Comparison of ENCODE assay signal across 9 mouse cellular contexts in genomic region chr9:102687943-102688342, GRCm38 (mm10). TPM values are rescaled to one million over a fixed set of nuclear protein-coding genes. Genes with fewer than 3 reads are reported as not detected.
A peak's percentile ranks its signal among the peaks of the same experiment; 100 is the strongest.
DNase-seq lines count a peak whose midpoint lies in the region; ATAC-seq lines count a peak whose summit lies in the region.
"Had no signal": no experiment of that assay in that cellular context is flagged by ENCODE, and none has a peak within 500 bp of the region (broad histone marks: within the 10 kb centered on the region; RNA-seq: fewer than 3 reads in every experiment).

No protein-coding gene starts in this region.

- WGBS in limb, embryonic 13.5 days, result 21% methylated on average over 4 of the region's 4 CpGs
- 46% methylated on average over 4 of the region's 4 CpGs for WGBS in limb, embryonic 10.5 days
- WGBS in forebrain, embryonic 15.5 days, result 22% methylated on average over 4 of the region's 4 CpGs
- 22% methylated on average over 4 of the region's 4 CpGs for WGBS in midbrain, embryonic 14.5 days

- no peaks in the 10 kb centered on the region for H3K9me3 ChIP-seq in limb, embryonic 13.5 days
- H3K9me3 ChIP-seq in limb, embryonic 10.5 days (replicated peaks), result no peaks in the 10 kb centered on the region
- H3K9me3 ChIP-seq in forebrain, embryonic 15.5 days, result no peaks in the 10 kb centered on the region
- H3K9me3 ChIP-seq in midbrain, embryonic 14.5 days (ENCODE audit: control insufficient read depth, low read length), result no peaks in the 10 kb centered on the region

- no peak overlapping the region for H3K4me3 ChIP-seq in limb, embryonic 13.5 days
- H3K4me3 ChIP-seq in limb, embryonic 10.5 days, result no peak overlapping the region
- H3K4me3 ChIP-seq in forebrain, embryonic 15.5 days, result no peak overlapping the region
- H3K4me3 ChIP-seq in midbrain, embryonic 14.5 days (replicated peaks; ENCODE audit: low read depth, low read length), result no peak overlapping the region

- no peaks in the 10 kb centered on the region for H3K36me3 ChIP-seq in limb, embryonic 13.5 days
- H3K36me3 ChIP-seq in limb, embryonic 10.5 days, result no peaks in the 10 kb centered on the region
- no peaks in the 10 kb centered on the region for H3K36me3 ChIP-seq in forebrain, embryonic 15.5 days
- H3K36me3 ChIP-seq in midbrain, embryonic 14.5 days (ENCODE audit: control insufficient read depth, insufficient read depth, low read length), result no peaks in the 10 kb centered on the region

- ATAC-seq in limb, embryonic 13.5 days (ENCODE audit: low FRiP score, low read depth), result peak; percentile 10; the same call in 1 of the 2 replicates
- ATAC-seq in forebrain, embryonic 15.5 days (replicated peaks), result no peak
- ATAC-seq in midbrain, embryonic 14.5 days (ENCODE audit: low FRiP score, low TSS enrichment), result no peak
- ATAC-seq: CD4-positive, CD25-positive, alpha-beta regulatory T cell, adult 4 months had no signal

- peak overlapping the region; percentile 96; the same call in 1 of the 2 replicates for H3K4me2 ChIP-seq in limb, embryonic 13.5 days (replicated peaks)
- H3K4me2 ChIP-seq in forebrain, embryonic 15.5 days (replicated peaks), result no peak overlapping the region
- 0 out of 2 replicates have a peak overlapping the region, but pooled peaks have one; percentile 4 for H3K4me2 ChIP-seq in midbrain, embryonic 14.5 days (ENCODE audit: low read length)

- peaks cover 54% of the 10 kb centered on the region for H3K4me1 ChIP-seq in limb, embryonic 13.5 days
- peaks cover 37% of the 10 kb centered on the region for H3K4me1 ChIP-seq in limb, embryonic 10.5 days
- H3K4me1 ChIP-seq in forebrain, embryonic 15.5 days, result peaks cover 51% of the 10 kb centered on the region
- peaks cover 29% of the 10 kb centered on the region for H3K4me1 ChIP-seq in midbrain, embryonic 14.5 days (ENCODE audit: control insufficient read depth, insufficient read depth, low read length)

- peak; percentile 47 to 58 for DNase-seq in cerebellum, postnatal 4 days (ENCODE audit: low spot score in 2 of 2)
- no peak for DNase-seq in cerebellum, adult 8-10 months
- no peak for DNase-seq in limb, embryonic 10.5 days (ENCODE audit: low spot score)
- DNase-seq in midbrain, embryonic 14.5 days, result peak; percentile 62
- no peak for DNase-seq in thymus, postnatal 0 days (ENCODE audit: low spot score)
- DNase-seq in spleen, adult 18-20 months, result no peak

- 0 out of 2 replicates have a peak, but pooled peaks cover 4% of the 10 kb centered on the region for H3K27me3 ChIP-seq in limb, embryonic 13.5 days
- peaks cover 48% of the 10 kb centered on the region for H3K27me3 ChIP-seq in limb, embryonic 10.5 days (ENCODE audit: low read depth, poor library complexity, severe bottlenecking)
- no peaks in the 10 kb centered on the region for H3K27me3 ChIP-seq in forebrain, embryonic 15.5 days
- no peaks in the 10 kb centered on the region for H3K27me3 ChIP-seq in midbrain, embryonic 14.5 days (ENCODE audit: control insufficient read depth, insufficient read depth, low read length)

- H3K27ac ChIP-seq in limb, embryonic 13.5 days, result peak overlapping the region; percentile 22; the same call in 1 of the 2 replicates
- H3K27ac ChIP-seq in limb, embryonic 10.5 days, result no peak overlapping the region
- H3K27ac ChIP-seq in forebrain, embryonic 15.5 days (replicated peaks), result peak overlapping the region; percentile 98
- peak overlapping the region; percentile 98; the same call in 1 of the 2 replicates for H3K27ac ChIP-seq in midbrain, embryonic 14.5 days (replicated peaks; ENCODE audit: low read depth, low read length)

- H3K9ac ChIP-seq in limb, embryonic 13.5 days, result no peak overlapping the region
- no peak overlapping the region for H3K9ac ChIP-seq in forebrain, embryonic 15.5 days (replicated peaks)
- no peak overlapping the region for H3K9ac ChIP-seq in midbrain, embryonic 14.5 days (replicated peaks; ENCODE audit: low read length)

RNA-seq across cellular contexts. Expression of gene Amotl2, which starts 28.5 kb away (rescaled TPM):
- polyA plus RNA-seq in limb, embryonic 13.5 days (2015; fragmentation: Nextera tagmentation; extraction: Ambion mirVana), result 66.8 and 71.3 TPM in 2 replicates
- polyA plus RNA-seq in limb, embryonic 10.5 days (2016; fragmentation: Nextera tagmentation; extraction: Ambion mirVana), result 41.6 and 49.1 TPM in 2 replicates
- 65.9 and 69.9 TPM in 2 replicates for polyA plus RNA-seq in forebrain, embryonic 15.5 days (2015; fragmentation: Nextera tagmentation; extraction: Ambion mirVana)
- polyA plus RNA-seq in midbrain, embryonic 14.5 days (2014; fragmentation: Nextera tagmentation; extraction: Ambion mirVana), result 61.0 and 77.7 TPM in 2 replicates
- polyA plus RNA-seq in thymus, postnatal 0 days (2015; fragmentation: Nextera tagmentation; extraction: Ambion mirVana), result 4.9 and 6.4 TPM in 2 replicates
- polyA plus RNA-seq: CD4-positive, CD25-positive, alpha-beta regulatory T cell, adult 4 months had no signal

Comparison
In these comparisons a context has a peak if more than half of its experiments do, and no peak if none do; other contexts are left out.
1. DNase-seq: peak in cerebellum, postnatal 4 days (2 of 2) and midbrain, embryonic 14.5 days (single experiment); none in cerebellum, adult 8-10 months (single experiment), limb, embryonic 10.5 days (single experiment), thymus, postnatal 0 days (single experiment) and spleen, adult 18-20 months (0 of 2).